Mouse (Mus musculus) erythroblast, embryonic 14.5 days (primary cell): ENCODE measurements around the gene Dnm3.

Source experiments
- GATA1 ChIP-seq: IDR thresholded peaks from 2 replicates; pipeline ENCODE4 v1.6.1; 2012; ENCODE audit warnings: low read length, inconsistent platforms, mixed read lengths
- TAL1 ChIP-seq: IDR thresholded peaks from 3 replicates; pipeline ENCODE4 v1.6.1; 2012; ENCODE audit warnings: low read length, inconsistent platforms, mixed read lengths

- TF ChIP-seq GATA1, result no peak
- no peak for TF ChIP-seq TAL1
Measured at GRCm38 (mm10) chr1:162004518-162004780, 473.4 kb downstream of the Dnm3 start.
